Mouse (Mus musculus): ENCODE data around the gene Skor1.

DNA sequence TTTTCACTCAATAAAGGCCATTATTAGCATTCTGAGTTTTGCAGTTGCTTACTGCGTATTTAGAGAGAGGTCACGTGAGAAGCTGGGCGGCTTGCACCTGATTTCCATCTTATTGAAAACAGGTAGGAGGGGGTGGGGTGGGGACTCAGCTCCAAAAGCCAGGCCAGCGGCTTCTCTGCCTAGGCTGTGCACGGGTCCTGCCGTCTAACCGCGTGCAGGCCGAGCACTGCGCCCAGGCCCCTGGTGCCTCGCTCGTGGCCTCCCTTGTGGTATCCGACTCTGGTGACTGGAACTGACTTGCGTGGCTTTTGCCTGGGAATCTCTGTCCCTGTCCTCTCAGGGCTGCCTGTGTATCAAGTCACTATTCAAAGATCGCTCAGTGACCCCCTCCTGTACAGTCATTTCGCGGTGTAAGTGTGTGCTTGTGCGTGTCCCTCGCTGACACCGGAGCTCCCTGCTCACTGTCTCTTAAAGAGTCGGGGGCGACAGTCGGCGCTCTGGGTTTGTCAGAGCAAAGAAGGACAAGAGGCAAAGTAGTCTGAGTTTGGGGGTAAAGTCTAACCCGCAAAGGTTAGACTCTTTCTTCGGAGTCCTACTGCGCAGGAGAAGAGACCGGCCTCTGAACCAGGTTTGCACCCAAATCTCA lies 16.7 kb downstream of the Skor1 start:
- TF ChIP-seq CTCF (IDR thresholded peaks at IDR 0.05; ENCODE audit: low read depth) (no peak), EP300 (IDR thresholded peaks at IDR 0.05; ENCODE audit: low read depth) (no peak)

Measured in liver, postnatal 0 days (tissue).